Mouse (Mus musculus): ENCODE measurements around the gene Gm20388. TPM values are rescaled to one million over a fixed set of nuclear protein-coding genes. Genes with fewer than 3 reads are reported as not detected.

Gene Gm20388
- total RNA-seq (2023): 6.4 and 17.4 TPM in 2 replicates

GRCm38 (mm10) chr8:119910547-119911257, at the start of gene Gm20388:
Gm20388 (plus strand) TSS chr8:119910841.

GRCm38 (mm10) chr8:119861706-119862389, 48.8 kb upstream of the Gm20388 start, which contains the start of gene Klhl36:
Klhl36 (plus strand) TSS chr8:119862266.

GRCm38 (mm10) chr8:119909944-119910546, 596 bp upstream of the Gm20388 start, which contains the start of gene Usp10:
Usp10 (plus strand) TSS chr8:119910360.

GRCm38 (mm10) chr8:119992249-119992648, 81.6 kb downstream of the Gm20388 start, which contains the start of gene Crispld2:
Crispld2 (plus strand) TSS chr8:119992438.

GRCm38 (mm10) chr8:120101068-120101972, 190.7 kb downstream of the Gm20388 start, which contains the start of gene Zdhhc7:
Zdhhc7 (minus strand) TSS chr8:120101482.

GRCm38 (mm10) chr8:120113758-120114255, 203.2 kb downstream of the Gm20388 start, which contains the start of gene 6430548M08Rik:
6430548M08Rik (plus strand) TSS chr8:120114152.

GRCm38 (mm10) chr8:120177318-120178123, 266.9 kb downstream of the Gm20388 start, which contains the start of gene Fam92b:
Fam92b (minus strand) TSS chr8:120177466.

GRCm38 (mm10) chr8:120227891-120228591, 317.4 kb downstream of the Gm20388 start, which contains the start of gene Gse1:
Gse1 (plus strand) TSS chr8:120228456.

GRCm38 (mm10) chr8:120588908-120589771, 678.5 kb downstream of the Gm20388 start, which contains the start of gene Gins2:
Gins2 (minus strand) TSS chr8:120589304.

GRCm38 (mm10) chr8:120647532-120647931, 736.9 kb downstream of the Gm20388 start, which contains the start of gene 1190005I06Rik:
1190005I06Rik (minus strand) TSS chr8:120647632.

GRCm38 (mm10) chr8:120667561-120668373, 757.1 kb downstream of the Gm20388 start, which contains the start of the genes Gm27021 and Cox4i1:
Gm27021 (minus strand) TSS chr8:120668079.
Cox4i1 (plus strand) TSS chr8:120668222.

GRCm38 (mm10) chr8:120668374-120668905, 757.8 kb downstream of the Gm20388 start, which contains the start of gene Emc8:
Emc8 (minus strand) TSS chr8:120668573.

GRCm38 (mm10) chr8:120735770-120736481, 825.3 kb downstream of the Gm20388 start, which contains the start of gene Irf8:
Irf8 (plus strand) TSS chr8:120736358.

GRCm38 (mm10) chr8:121084210-121084951, 1173.7 kb downstream of the Gm20388 start, which contains the start of gene Foxf1:
Foxf1 (plus strand) TSS chr8:121084386.

GRCm38 (mm10) chr8:121107668-121108656, 1197.3 kb downstream of the Gm20388 start, which contains the start of gene Mthfsd:
Mthfsd (minus strand) TSS chr8:121108392.

